ENCODE assay signal across 9 mouse cellular contexts in the genomic region with DNA sequence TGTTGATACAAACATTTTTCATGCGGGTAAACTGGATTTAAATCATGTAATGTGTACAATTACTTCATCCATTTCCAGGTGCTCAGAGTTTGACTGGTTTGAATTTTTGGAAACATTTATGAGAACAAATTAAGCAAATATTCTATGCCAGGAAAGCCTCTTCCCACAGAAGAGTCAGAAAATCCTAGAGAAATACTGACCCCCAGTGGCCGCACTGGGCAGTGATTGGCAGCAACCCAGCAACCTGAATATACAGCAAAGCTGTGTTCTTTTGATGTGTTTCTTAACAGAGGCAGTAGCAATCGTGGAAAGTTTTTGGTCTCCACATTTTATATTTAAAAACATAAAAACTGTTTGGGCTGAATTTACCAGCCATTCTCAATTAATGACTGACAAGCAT.
DNase-seq lines count a peak whose midpoint lies in the region; ATAC-seq and TF ChIP-seq lines count a peak whose summit lies in the region.
"Had no signal": no experiment of that assay in that cellular context is flagged by ENCODE, and none has a peak within 500 bp of the region (broad histone marks: within the 10 kb centered on the region; RNA-seq: fewer than 3 reads in every experiment).

No protein-coding gene starts in this region.

- no peak overlapping the region for H3K4me3 ChIP-seq in forebrain, embryonic 13.5 days
- no peak overlapping the region for H3K4me3 ChIP-seq in forebrain, embryonic 12.5 days (replicated peaks)
- no peak overlapping the region for H3K4me3 ChIP-seq in MEL (ENCODE audit: control insufficient read depth in 1 of 2, insufficient read depth in 1 of 2, low read depth in 2 of 2, low read length in 2 of 2)

- no peak overlapping the region for H3K4me2 ChIP-seq in forebrain, embryonic 13.5 days
- no peak overlapping the region for H3K4me2 ChIP-seq in forebrain, embryonic 12.5 days

- TF ChIP-seq CTCF in MEL (IDR thresholded peaks at IDR 0.05 in 2 of 3, conservative IDR thresholded peaks at IDR 0.05 in 1 of 3; ENCODE audit: control insufficient read depth in 1 of 3, insufficient read depth in 1 of 3, low read depth in 2 of 3, low read length in 3 of 3, poor library complexity in 1 of 3, severe bottlenecking in 1 of 3), result peak; percentile 14 to 56 (median 40); a peak in 5 of 6 replicates

- no peak for TF ChIP-seq POLR2A in MEL (IDR thresholded peaks at IDR 0.05; ENCODE audit: control insufficient read depth in 1 of 2, insufficient read depth in 1 of 2, low read depth in 1 of 2, low read length in 2 of 2, poor library complexity in 1 of 2)

- peak; percentile 34 for TF ChIP-seq RAD21 in MEL (IDR thresholded peaks at IDR 0.05; ENCODE audit: low read depth, low read length)

- WGBS in forebrain, embryonic 13.5 days, result 24% methylated on average over 3 of the region's 3 CpGs
- 25% methylated on average over 3 of the region's 3 CpGs for WGBS in forebrain, embryonic 12.5 days

- H3K36me3 ChIP-seq in forebrain, embryonic 13.5 days (ENCODE audit: poor library complexity, severe bottlenecking), result peaks cover 33% of the 10 kb centered on the region
- H3K36me3 ChIP-seq in forebrain, embryonic 12.5 days (replicated peaks), result peaks cover 23% of the 10 kb centered on the region
- no peaks in the 10 kb centered on the region for H3K36me3 ChIP-seq in MEL (ENCODE audit: control insufficient read depth in 1 of 2, insufficient read depth in 2 of 2, low read length in 2 of 2)
- H3K36me3 ChIP-seq: G1E had no signal

- no peaks in the 10 kb centered on the region for H3K9me3 ChIP-seq in forebrain, embryonic 13.5 days (replicated peaks)
- no peaks in the 10 kb centered on the region for H3K9me3 ChIP-seq in forebrain, embryonic 12.5 days
- H3K9me3 ChIP-seq in MEL (replicated peaks; ENCODE audit: insufficient read depth, low read length), result no peaks in the 10 kb centered on the region

- H3K79me2 ChIP-seq in MEL (ENCODE audit: control insufficient read depth, insufficient read depth, low read length, poor library complexity), result no peaks in the 10 kb centered on the region

- intact Hi-C loops in gastrocnemius, postnatal 36 days (cut with DNase I), result loop anchor here (1.0 to 2.0 kb wide), 2 partner anchors 195 to 245 kb away; no protein-coding TSS in a partner anchor

- H3K4me1 ChIP-seq in forebrain, embryonic 13.5 days, result no peaks in the 10 kb centered on the region
- no peaks in the 10 kb centered on the region for H3K4me1 ChIP-seq in forebrain, embryonic 12.5 days
- no peaks in the 10 kb centered on the region for H3K4me1 ChIP-seq in MEL (ENCODE audit: control insufficient read depth in 1 of 2, insufficient read depth in 2 of 2, low read length in 2 of 2)

- H3K27me3 ChIP-seq in forebrain, embryonic 13.5 days, result no peaks in the 10 kb centered on the region
- no peaks in the 10 kb centered on the region for H3K27me3 ChIP-seq in forebrain, embryonic 12.5 days
- no peaks in the 10 kb centered on the region for H3K27me3 ChIP-seq in MEL (ENCODE audit: control insufficient read depth in 1 of 2, insufficient read depth in 2 of 2, low read length in 2 of 2)

- DNase-seq in MEL (ENCODE audit: low read depth, low spot score), result peak; percentile 7
- DNase-seq in cerebellum, postnatal 14 days, result peak; percentile 89 to 92
- DNase-seq in gastrocnemius, postnatal 36 days, result peak; percentile 56 to 67
- DNase-seq in layer of hippocampus, postnatal 36 days, result peak; percentile 55 to 76
- peak; percentile 63 for DNase-seq in mesoderm, embryonic 11.5 days (ENCODE audit: low read depth, low spot score)
- peak; percentile 67 for DNase-seq in urinary bladder, postnatal 14 days (ENCODE audit: low spot score)

- 0 out of 2 replicates have a peak, but pooled peaks have one; percentile 27 for ATAC-seq in forebrain, embryonic 13.5 days
- no peak for ATAC-seq in forebrain, embryonic 12.5 days (ENCODE audit: low FRiP score)

- H3K9ac ChIP-seq in forebrain, embryonic 13.5 days, result no peak overlapping the region
- H3K9ac ChIP-seq in forebrain, embryonic 12.5 days, result no peak overlapping the region
- H3K9ac ChIP-seq in MEL (ENCODE audit: control insufficient read depth, low read depth, low read length, poor library complexity, severe bottlenecking), result no peak overlapping the region

- no peak overlapping the region for H3K27ac ChIP-seq in forebrain, embryonic 13.5 days
- no peak overlapping the region for H3K27ac ChIP-seq in forebrain, embryonic 12.5 days
- H3K27ac ChIP-seq in MEL (ENCODE audit: control insufficient read depth, low read depth, low read length), result no peak overlapping the region

- no peak for TF ChIP-seq EP300 in MEL (IDR thresholded peaks at IDR 0.05; ENCODE audit: low read depth in 1 of 2, low read length in 2 of 2)

TF ChIP-seq in MEL, 35 proteins besides CTCF, POLR2A, EP300 and RAD21:
- TF ChIP-seq SMC3 (IDR thresholded peaks at IDR 0.05; ENCODE audit: low read depth, low read length), result 0 out of 2 replicates have a peak, but pooled peaks have one; percentile 21
- TF ChIP-seq TAL1 (IDR thresholded peaks at IDR 0.05; ENCODE audit: low read length), result no peak

Comparison
In these comparisons a context has a peak if more than half of its experiments do, and no peak if none do; other contexts are left out.
1. DNase-seq: peak in every context shown above with its lines; median percentile 90 in cerebellum, postnatal 14 days; 67 in urinary bladder, postnatal 14 days; 66 in layer of hippocampus, postnatal 36 days; 63 in mesoderm, embryonic 11.5 days; 62 in gastrocnemius, postnatal 36 days; 7 in MEL.